11 mouse cellular contexts compared by ENCODE assay signal in the genomic region with DNA sequence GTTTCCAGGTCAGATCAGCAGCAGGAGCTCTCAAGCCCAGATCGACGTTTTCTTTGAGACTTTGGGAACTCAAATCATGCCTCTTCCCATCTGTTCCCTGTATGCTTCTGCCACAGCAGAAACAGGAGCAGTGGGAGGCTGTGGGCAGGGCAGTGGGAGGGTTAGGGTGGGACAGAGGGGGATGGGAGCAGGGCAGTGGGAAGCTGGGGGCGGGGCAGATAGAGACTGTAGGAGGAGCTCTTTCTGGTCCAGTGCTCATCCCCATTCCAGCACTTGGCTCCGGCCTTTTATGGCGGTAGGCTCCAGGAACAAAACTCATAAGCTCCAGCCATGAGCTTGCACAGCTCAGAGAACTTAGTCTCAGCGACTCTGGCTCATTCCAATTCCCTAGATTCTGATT. TPM values are rescaled to one million over a fixed set of nuclear protein-coding genes. Genes with fewer than 3 reads are reported as not detected.
DNase-seq lines count a peak whose midpoint lies in the region; ATAC-seq and TF ChIP-seq lines count a peak whose summit lies in the region.
"Had no signal": no experiment of that assay in that cellular context is flagged by ENCODE, and none has a peak within 500 bp of the region (broad histone marks: within the 10 kb centered on the region; RNA-seq: fewer than 3 reads in every experiment).

No protein-coding gene starts in this region.

- H3K27ac ChIP-seq in lung, postnatal 0 days (ENCODE audit: low read length) = no peak overlapping the region
- H3K27ac ChIP-seq in kidney, adult 2 months (ENCODE audit: insufficient read depth, low read depth, low read length) = no peak overlapping the region
- H3K27ac ChIP-seq: liver, embryonic 12.5 days had no signal

- no peak overlapping the region for H3K9ac ChIP-seq in lung, postnatal 0 days (replicated peaks; ENCODE audit: low read depth)
- H3K9ac ChIP-seq: liver, embryonic 12.5 days had no signal

- H3K36me3 ChIP-seq in lung, postnatal 0 days (ENCODE audit: insufficient read depth, low read length) = no peaks in the 10 kb centered on the region
- no peaks in the 10 kb centered on the region for H3K36me3 ChIP-seq in kidney, adult 2 months (ENCODE audit: control insufficient read depth, insufficient read depth, low read length)

- H3K27me3 ChIP-seq in lung, postnatal 0 days (replicated peaks; ENCODE audit: insufficient read depth, low read length) = no peaks in the 10 kb centered on the region
- no peaks in the 10 kb centered on the region for H3K27me3 ChIP-seq in kidney, adult 2 months (replicated peaks; ENCODE audit: control insufficient read depth, insufficient read depth, low read length)
- H3K27me3 ChIP-seq: liver, embryonic 12.5 days; Patski had no signal

- 58% methylated on average over 6 of the region's 6 CpGs for WGBS in lung, postnatal 0 days
- 22% methylated on average over 6 of the region's 6 CpGs for WGBS in kidney, adult 2 months

- no peak overlapping the region for H3K4me3 ChIP-seq in lung, postnatal 0 days (ENCODE audit: low read depth, low read length)
- H3K4me3 ChIP-seq in kidney, adult 2 months (ENCODE audit: insufficient read depth, low read depth, low read length) = no peak overlapping the region
- H3K4me3 ChIP-seq: erythroblast, embryonic 14.5 days; liver, embryonic 12.5 days had no signal

- H3K9me3 ChIP-seq in lung, postnatal 0 days (ENCODE audit: low read length) = no peaks in the 10 kb centered on the region
- H3K9me3 ChIP-seq: liver, embryonic 12.5 days had no signal

- no peak for TF ChIP-seq CTCF in lung, postnatal 0 days (IDR thresholded peaks at IDR 0.05)
- TF ChIP-seq CTCF in kidney, adult 2 months (conservative IDR thresholded peaks at IDR 0.05; ENCODE audit: insufficient read depth, insufficient read length, low read depth, low read length) = no peak

- H3K4me1 ChIP-seq in lung, postnatal 0 days (ENCODE audit: insufficient read depth, low read depth, low read length) = no peaks in the 10 kb centered on the region
- peaks cover 4% of the 10 kb centered on the region for H3K4me1 ChIP-seq in kidney, adult 2 months (ENCODE audit: control insufficient read depth, insufficient read depth, low read length)

- H3K4me2 ChIP-seq in lung, postnatal 0 days (replicated peaks; ENCODE audit: low read depth, low read length) = no peak overlapping the region
- H3K4me2 ChIP-seq: liver, embryonic 12.5 days had no signal

- DNase-seq in lung, postnatal 0 days (ENCODE audit: low spot score) = no peak
- no peak for DNase-seq in lung, postnatal 36 days
- peak; percentile 49 for DNase-seq in embryo, embryonic 11 days
- DNase-seq in kidney, adult 2 months = peak; percentile 50
- peak; percentile 64 for DNase-seq in retina, postnatal 1 day
- DNase-seq in natural killer cell, adult 2 months (ENCODE audit: low spot score in 2 of 2) = no peak
- DNase-seq in cerebellum, adult 9-11 months = no peak
- DNase-seq: heart, adult 11 months had no signal

- no peak for TF ChIP-seq POLR2A in kidney, adult 2 months (IDR thresholded peaks at IDR 0.05; ENCODE audit: low read depth, low read length)

- 0 out of 2 replicates have a peak, but pooled peaks have one; percentile 26 for ATAC-seq in lung, postnatal 0 days
- ATAC-seq: liver, embryonic 12.5 days; Patski had no signal

- TF ChIP-seq EP300 in lung, postnatal 0 days (IDR thresholded peaks at IDR 0.05) = no peak

RNA-seq across cellular contexts. Expression of a gene that starts 49.7 kb away (rescaled TPM):
- 20.8 and 23.7 TPM in 2 replicates for polyA plus RNA-seq in lung, postnatal 0 days (2015; fragmentation: Nextera tagmentation; extraction: Ambion mirVana)
- polyA plus RNA-seq in kidney, adult 2 months (2012; rRNA removed) = 0.03 and 0.04 TPM in 2 replicates

Comparison
In these comparisons a context has a peak if more than half of its experiments do, and no peak if none do; other contexts are left out.
1. DNase-seq: peak in embryo, embryonic 11 days (single experiment), kidney, adult 2 months (single experiment) and retina, postnatal 1 day (single experiment); none in lung, postnatal 0 days (single experiment), lung, postnatal 36 days (single experiment), natural killer cell, adult 2 months (0 of 2) and cerebellum, adult 9-11 months (single experiment).
2. RNA of a gene that starts 49.7 kb away (polyA plus RNA-seq): 20.8 to 23.7 TPM in lung, postnatal 0 days; 0.03 to 0.04 TPM in kidney, adult 2 months; every median in the first group is over 10 times any median in the second.